Mouse (Mus musculus): ENCODE measurements around the gene Gm10324.
"Not testable (repeated sequence)": the region's sequence is repeated elsewhere in the genome, so short reads cannot be mapped to it uniquely, and the experiment has no call there.

Gm10324 gene

GRCm38 (mm10) chr13:66119247-66119646, at the start of gene Gm10324:
Gm10324 (plus strand) TSS chr13:66119547.
- not testable (repeated sequence) for DNase-seq (ENCODE audit: low read depth, low spot score)
